Mouse (Mus musculus) liver, postnatal 0 days (tissue): Measurements from ENCODE around the gene Alkbh6. TPM values are rescaled to one million over a fixed set of nuclear protein-coding genes. Genes with fewer than 3 reads are reported as not detected.
A peak's percentile ranks its signal among the peaks of the same experiment; 100 is the strongest.

ENCODE experiments used
- ATAC-seq: fragments of 200-750 bp; cut with Nextera tagmentation; 2 replicates; pipeline ENCODE4 v1.8.0; 2017; ENCODE audit warnings: mild to moderate bottlenecking, moderate library complexity
- DNase-seq: peaks from one replicate; pipeline ENCODE4 v3.0.0-alpha.2; 2016
- H3K27ac ChIP-seq: fragments of 300-500 bp; sonication (generic); 2 replicates; pipeline ENCODE4 v1.5.1; 2014; ENCODE audit warnings: antibody characterized with exemption, moderate library complexity, mild to moderate bottlenecking, low read depth
- H3K27me3 ChIP-seq: fragments of 300-500 bp; sonication (generic); 2 replicates; pipeline ENCODE4 v1.6.1; 2014; ENCODE audit warnings: low read length, control low read depth, mixed read lengths; ENCODE audit not compliant: insufficient read depth
- H3K36me3 ChIP-seq: fragments of 300-500 bp; sonication (generic); replicated peaks from 2 replicates; pipeline ENCODE4 v1.6.1; 2014; ENCODE audit warnings: mild to moderate bottlenecking, control low read depth, low read length, moderate library complexity, mixed read lengths; ENCODE audit not compliant: insufficient read depth
- H3K4me1 ChIP-seq: fragments of 300-500 bp; sonication (generic); 2 replicates; pipeline ENCODE4 v1.6.1; 2014; ENCODE audit warnings: antibody characterized with exemption, mild to moderate bottlenecking, control low read depth; ENCODE audit not compliant: insufficient read depth
- H3K4me2 ChIP-seq: fragments of 300-500 bp; sonication (generic); 2 replicates; pipeline ENCODE4 v1.6.1; 2014; ENCODE audit warnings: low read depth, mild to moderate bottlenecking, low read length, moderate library complexity, mixed read lengths
- H3K4me3 ChIP-seq: fragments of 300-500 bp; sonication (generic); 2 replicates; pipeline ENCODE4 v1.5.1; 2014; ENCODE audit warnings: low read depth, low read length
- H3K9ac ChIP-seq: fragments of 300-500 bp; sonication (generic); replicated peaks from 2 replicates; pipeline ENCODE4 v1.6.1; 2014; ENCODE audit warnings: mild to moderate bottlenecking, moderate library complexity
- H3K9me3 ChIP-seq: fragments of 300-500 bp; sonication (generic); 2 replicates; pipeline ENCODE4 v1.6.1; 2016; ENCODE audit warnings: mild to moderate bottlenecking, control low read depth, low read length, mixed read lengths
- CTCF ChIP-seq: sonication (generic); IDR thresholded peaks from 2 replicates; pipeline ENCODE4 v1.5.1; 2016; ENCODE audit warnings: antibody characterized with exemption, low read depth
- EP300 ChIP-seq: IDR thresholded peaks from 2 replicates; pipeline ENCODE4 v1.6.1; 2016; ENCODE audit warnings: antibody characterized with exemption, low read depth, mild to moderate bottlenecking
- WGBS: fragments of 180-500 bp; shearing (Covaris S2); extraction: QIAGEN DNeasy Blood & Tissue Kit; methylation state at CpG from one replicate; pipeline ENCODE4 v1.1.7; 2014; ENCODE audit not compliant: insufficient replicate concordance; 5-methylcytosine and 5-hydroxymethylcytosine counted together
- polyA plus RNA-seq: library from polyadenylated mRNA; unstranded; fragments of >200 nt; fragmentation: Nextera tagmentation; extraction: Ambion mirVana; gene quantifications from 2 replicates; pipeline ENCODE4 v1.2.1, GENCODE M21; 2015

Alkbh6 gene
- polyA plus RNA-seq, 1 experiment from 2014 or later: 23.9 TPM

- H3K9me3 ChIP-seq: no peaks in the 10 kb centered on the region
- H3K9ac ChIP-seq: no peak overlapping the region
- 23% methylated on average over 21 of the region's 21 CpGs for WGBS
- H3K4me1 ChIP-seq: no peaks in the 10 kb centered on the region
- no peaks in the 10 kb centered on the region for H3K36me3 ChIP-seq
- H3K27me3 ChIP-seq: peaks cover 14% of the 10 kb centered on the region; the same call in 1 of the 2 replicates
- no peak overlapping the region for H3K4me2 ChIP-seq
- ATAC-seq: no peak
- H3K4me3 ChIP-seq: no peak overlapping the region
- no peak overlapping the region for H3K27ac ChIP-seq
- peak; percentile 79 for DNase-seq
- no peak for TF ChIP-seq EP300
- no peak for TF ChIP-seq CTCF
Observed at GRCm38 (mm10) chr7:30346635-30347379, 38.3 kb downstream of the Alkbh6 start.

- ATAC-seq: peak; percentile 72
- TF ChIP-seq EP300 (no peak), CTCF (peak; percentile 88)
Observed at GRCm38 (mm10) chr7:30347828-30348227, 39.3 kb downstream of the Alkbh6 start.

GRCm38 (mm10) chr7:30353279-30353822 lies 44.8 kb downstream of the Alkbh6 start:
- ATAC-seq (peak; percentile 78), DNase-seq (peak; percentile 81)
- Histone ChIP-seq H3K4me1 (peaks cover 8% of the 10 kb centered on the region), H3K9ac (no peak overlapping the region), H3K27ac (peak overlapping the region; percentile 91), H3K36me3 (no peaks in the 10 kb centered on the region), H3K27me3 (0 out of 2 replicates have a peak, but pooled peaks cover 3% of the 10 kb centered on the region), H3K9me3 (no peaks in the 10 kb centered on the region), H3K4me2 (no peak overlapping the region), H3K4me3 (no peak overlapping the region)
- TF ChIP-seq CTCF (peak; percentile 81), EP300 (no peak)
- WGBS: 19% methylated on average over 6 of the region's 6 CpGs

More at GRCm38 (mm10) chr7:30347828-30348227, 39.3 kb downstream of the Alkbh6 start:
- H3K4me1 ChIP-seq: no peaks in the 10 kb centered on the region
- 2% methylated on average over 30 of the region's 30 CpGs for WGBS
- no peak overlapping the region for H3K27ac ChIP-seq
- H3K9ac ChIP-seq: no peak overlapping the region
- H3K27me3 ChIP-seq: peaks cover 14% of the 10 kb centered on the region; the same call in 1 of the 2 replicates
- H3K36me3 ChIP-seq: no peaks in the 10 kb centered on the region
- no peaks in the 10 kb centered on the region for H3K9me3 ChIP-seq
- H3K4me3 ChIP-seq: no peak overlapping the region
- H3K4me2 ChIP-seq: no peak overlapping the region
- peak; percentile 80 for DNase-seq

GRCm38 (mm10) chr7:30354059-30354458 lies 45.5 kb downstream of the Alkbh6 start:
- Histone ChIP-seq H3K4me1 (peaks cover 8% of the 10 kb centered on the region), H3K4me3 (no peak overlapping the region), H3K27me3 (no peaks in the 10 kb centered on the region), H3K27ac (peak overlapping the region; percentile 91), H3K9ac (peak overlapping the region; percentile 26; the same call in 1 of the 2 replicates), H3K9me3 (no peaks in the 10 kb centered on the region), H3K4me2 (peak overlapping the region; percentile 45), H3K36me3 (no peaks in the 10 kb centered on the region)
- peak; percentile 38; the same call in 1 of the 2 replicates for TF ChIP-seq EP300
- TF ChIP-seq CTCF: no peak
- WGBS: 54% methylated on average over 3 of the region's 4 CpGs
- DNase-seq (peak; percentile 62), ATAC-seq (peak; percentile 70)

- ATAC-seq (peak; percentile 67), DNase-seq (no peak)
- Histone ChIP-seq H3K27ac (peak overlapping the region; percentile 95), H3K4me1 (peaks cover 12% of the 10 kb centered on the region), H3K4me2 (peak overlapping the region; percentile 65), H3K9me3 (no peaks in the 10 kb centered on the region), H3K27me3 (no peaks in the 10 kb centered on the region), H3K4me3 (peak overlapping the region; percentile 27), H3K36me3 (no peaks in the 10 kb centered on the region), H3K9ac (peak overlapping the region; percentile 35; the same call in 1 of the 2 replicates)
- TF ChIP-seq CTCF (no peak), EP300 (no peak)
- 50% methylated on average over 7 of the region's 7 CpGs for WGBS
Observed at GRCm38 (mm10) chr7:30358378-30359186, 50.1 kb downstream of the Alkbh6 start.
